Mouse (Mus musculus) adrenal gland, adult (tissue): ENCODE results near the gene Aldh1a2.

ENCODE experiments used
- DNase-seq, 2 experiments: peaks; one replicate each; pipeline ENCODE4 v3.0.0; 2022 to 2023; ENCODE audit warnings: low spot score in 1 of 2; ENCODE audit not compliant: inconsistent age in 2 of 2

Aldh1a2 gene

GRCm38 (mm10) chr9:71216036-71216995, 727 bp downstream of the Aldh1a2 start:
- DNase-seq: peak; percentile 40 to 83

GRCm38 (mm10) chr9:71216996-71217792, 1.6 kb downstream of the Aldh1a2 start:
- peak; percentile 8 to 63 for DNase-seq

- no peak for DNase-seq
These were observed 2.2 kb downstream of the Aldh1a2 start for GRCm38 (mm10) chr9:71217793-71218095.

GRCm38 (mm10) chr9:71219161-71219560, 3.6 kb downstream of the Aldh1a2 start:
- peak in 1 of 2 experiments; percentile 63 for DNase-seq

- DNase-seq: peak; percentile 27 to 69
These were observed 4.8 kb downstream of the Aldh1a2 start for GRCm38 (mm10) chr9:71220401-71220800.

GRCm38 (mm10) chr9:71227226-71227970, 11.8 kb downstream of the Aldh1a2 start:
- no peak for DNase-seq

GRCm38 (mm10) chr9:71230011-71230410, 14.4 kb downstream of the Aldh1a2 start:
- peak in 1 of 2 experiments; percentile 39 for DNase-seq

- DNase-seq: no peak
These were observed 21.0 kb downstream of the Aldh1a2 start for GRCm38 (mm10) chr9:71236540-71236939.

GRCm38 (mm10) chr9:71239926-71240325, 24.3 kb downstream of the Aldh1a2 start:
- no peak for DNase-seq

- DNase-seq: peak in 1 of 2 experiments; percentile 41
These were observed 26.2 kb downstream of the Aldh1a2 start for GRCm38 (mm10) chr9:71241515-71242411.

- no peak for DNase-seq
These were observed 26.8 kb downstream of the Aldh1a2 start for GRCm38 (mm10) chr9:71242412-71242781.

- DNase-seq: no peak
These were observed 38.8 kb downstream of the Aldh1a2 start for GRCm38 (mm10) chr9:71254380-71254779.

- DNase-seq: no peak
These were observed 47.1 kb downstream of the Aldh1a2 start for GRCm38 (mm10) chr9:71262711-71263110.

GRCm38 (mm10) chr9:71269711-71270110, 54.1 kb downstream of the Aldh1a2 start:
- DNase-seq: no peak

- no peak for DNase-seq
These were observed 54.6 kb downstream of the Aldh1a2 start for GRCm38 (mm10) chr9:71270205-71270604.

- no peak for DNase-seq
These were observed 60.6 kb downstream of the Aldh1a2 start for GRCm38 (mm10) chr9:71276149-71276721.

- DNase-seq: no peak
These were observed 63.2 kb downstream of the Aldh1a2 start for GRCm38 (mm10) chr9:71278741-71279140.

- DNase-seq: no peak
These were observed 67.6 kb downstream of the Aldh1a2 start for GRCm38 (mm10) chr9:71283156-71283555.

GRCm38 (mm10) chr9:71285231-71285630, 69.6 kb downstream of the Aldh1a2 start:
- DNase-seq: no peak

GRCm38 (mm10) chr9:71286420-71286819, 70.8 kb downstream of the Aldh1a2 start:
- DNase-seq: no peak
